ENCODE assay signal across 11 mouse cellular contexts in genomic region chr5:74511686-74512085, GRCm38 (mm10). TPM values are rescaled to one million over a fixed set of nuclear protein-coding genes. Genes with fewer than 3 reads are reported as not detected.
DNase-seq lines count a peak whose midpoint lies in the region; ATAC-seq lines count a peak whose summit lies in the region.
"Had no signal": no experiment of that assay in that cellular context is flagged by ENCODE, and none has a peak within 500 bp of the region (broad histone marks: within the 10 kb centered on the region; RNA-seq: fewer than 3 reads in every experiment).

No protein-coding gene starts in this region.

- no peaks in the 10 kb centered on the region for H3K36me3 ChIP-seq in hindbrain, embryonic 14.5 days (replicated peaks; ENCODE audit: control insufficient read depth, insufficient read depth)
- H3K36me3 ChIP-seq: limb, embryonic 12.5 days had no signal

- H3K9ac ChIP-seq in hindbrain, embryonic 14.5 days: no peak overlapping the region
- H3K9ac ChIP-seq: limb, embryonic 12.5 days had no signal

- H3K4me1 ChIP-seq in hindbrain, embryonic 14.5 days (replicated peaks; ENCODE audit: control insufficient read depth, insufficient read depth, low read length): no peaks in the 10 kb centered on the region
- H3K4me1 ChIP-seq: limb, embryonic 12.5 days; megakaryocyte, embryonic 14.5 days had no signal

- no peak overlapping the region for H3K4me2 ChIP-seq in hindbrain, embryonic 14.5 days (replicated peaks)
- H3K4me2 ChIP-seq: heart, embryonic 11.5 days; limb, embryonic 12.5 days had no signal

- H3K27ac ChIP-seq in hindbrain, embryonic 14.5 days: no peak overlapping the region
- H3K27ac ChIP-seq: limb, embryonic 12.5 days had no signal

- DNase-seq in layer of hippocampus, adult 11-12 months (ENCODE audit: low spot score): peak; percentile 50
- DNase-seq in layer of hippocampus, postnatal 25 days (ENCODE audit: extremely low spot score in 1 of 2, low spot score in 1 of 2): no peak
- DNase-seq in adipocyte (ENCODE audit: low spot score): peak; percentile 46
- DNase-seq in cerebellum, adult 11-12 months: peak; percentile 54
- peak; percentile 78 for DNase-seq in layer of hippocampus, adult 9-11 months
- no peak for DNase-seq in gastrocnemius, postnatal 4 days (ENCODE audit: low spot score in 2 of 2)
- no peak for DNase-seq in hindbrain, embryonic 14.5 days (ENCODE audit: low spot score)

- no peak for ATAC-seq in hindbrain, embryonic 14.5 days (ENCODE audit: low FRiP score)

- H3K9me3 ChIP-seq in hindbrain, embryonic 14.5 days (ENCODE audit: control insufficient read depth, low read length): no peaks in the 10 kb centered on the region
- H3K9me3 ChIP-seq: G1E; limb, embryonic 12.5 days had no signal

- H3K27me3 ChIP-seq in hindbrain, embryonic 14.5 days (ENCODE audit: control insufficient read depth, insufficient read depth, low read length): no peaks in the 10 kb centered on the region
- H3K27me3 ChIP-seq: limb, embryonic 12.5 days; megakaryocyte, embryonic 14.5 days had no signal

- no peak overlapping the region for H3K4me3 ChIP-seq in hindbrain, embryonic 14.5 days (replicated peaks; ENCODE audit: low read length)
- H3K4me3 ChIP-seq: limb, embryonic 12.5 days; megakaryocyte, embryonic 14.5 days had no signal

RNA-seq across cellular contexts. Expression of gene Scfd2, which starts 19.9 kb away (rescaled TPM):
- 10 to 100 TPM; 22.7 to 24.4 TPM for total RNA-seq in layer of hippocampus, postnatal 25 days (2021)
- 10 to 100 TPM; 14.2 to 14.3 TPM for total RNA-seq in gastrocnemius, postnatal 4 days (2021)
- polyA plus RNA-seq in hindbrain, embryonic 14.5 days (2014; fragmentation: Nextera tagmentation; extraction: Ambion mirVana): 18.8 and 19.4 TPM in 2 replicates

RNA-seq across cellular contexts. Expression of gene Fip1l1, which starts 23.6 kb away (rescaled TPM):
- 10 to 100 TPM; 59.0 to 63.5 TPM for total RNA-seq in layer of hippocampus, postnatal 25 days (2021)
- total RNA-seq in gastrocnemius, postnatal 4 days (2021): 10 to 100 TPM; 52.0 to 54.2 TPM
- 68.7 and 72.0 TPM in 2 replicates for polyA plus RNA-seq in hindbrain, embryonic 14.5 days (2014; fragmentation: Nextera tagmentation; extraction: Ambion mirVana)

Comparison
In these comparisons a context has a peak if more than half of its experiments do, and no peak if none do; other contexts are left out.
1. DNase-seq: peak in layer of hippocampus, adult 11-12 months (single experiment), adipocyte (single experiment), cerebellum, adult 11-12 months (single experiment) and layer of hippocampus, adult 9-11 months (single experiment); none in layer of hippocampus, postnatal 25 days (0 of 2), gastrocnemius, postnatal 4 days (0 of 2) and hindbrain, embryonic 14.5 days (single experiment).